Mouse (Mus musculus) embryonic facial prominence, embryonic 11.5 days (tissue): ENCODE measurements around the gene Pcbd1. TPM values are rescaled to one million over a fixed set of nuclear protein-coding genes. Genes with fewer than 3 reads are reported as not detected.
A peak's percentile ranks its signal among the peaks of the same experiment; 100 is the strongest.

Source experiments
- ATAC-seq: fragments of 200-750 bp; cut with Nextera tagmentation; replicated peaks from 2 replicates; pipeline ENCODE4 v1.8.0; 2017; ENCODE audit warnings: low read depth; ENCODE audit not compliant: insufficient number of reproducible peaks, low FRiP score, low TSS enrichment
- DNase-seq: peaks from one replicate; pipeline ENCODE4 v3.0.0-alpha.2; 2015; ENCODE audit warnings: low spot score
- H3K27ac ChIP-seq: fragments of 300-500 bp; sonication (generic); replicated peaks from 2 replicates; pipeline ENCODE4 v1.5.1; 2014; ENCODE audit warnings: mild to moderate bottlenecking, low read depth, low read length, control low read depth
- H3K27me3 ChIP-seq: fragments of 300-500 bp; sonication (generic); 2 replicates; pipeline ENCODE4 v1.6.1; 2014; ENCODE audit warnings: mild to moderate bottlenecking, low read length, moderate library complexity, mixed read lengths; ENCODE audit not compliant: control insufficient read depth, insufficient read depth
- H3K36me3 ChIP-seq: fragments of 300-500 bp; sonication (generic); replicated peaks from 2 replicates; pipeline ENCODE4 v1.6.1; 2014; ENCODE audit warnings: low read depth, mild to moderate bottlenecking, low read length, moderate library complexity, mixed read lengths; ENCODE audit not compliant: control insufficient read depth, insufficient read depth
- H3K4me1 ChIP-seq: fragments of 300-500 bp; sonication (generic); 2 replicates; pipeline ENCODE4 v1.6.1; 2014; ENCODE audit warnings: low read length, mixed read lengths; ENCODE audit not compliant: control insufficient read depth, insufficient read depth
- H3K4me2 ChIP-seq: fragments of 300-500 bp; sonication (generic); 2 replicates; pipeline ENCODE4 v1.6.1; 2014; ENCODE audit warnings: low read depth, mild to moderate bottlenecking, control low read depth, low read length, moderate library complexity
- H3K4me3 ChIP-seq: fragments of 300-500 bp; sonication (generic); 2 replicates; pipeline ENCODE4 v1.5.1; 2014; ENCODE audit warnings: low read depth, low read length, control low read depth
- H3K9ac ChIP-seq: fragments of 300-500 bp; sonication (generic); replicated peaks from 2 replicates; pipeline ENCODE4 v1.6.1; 2014; ENCODE audit warnings: mild to moderate bottlenecking, control low read depth, low read length
- H3K9me3 ChIP-seq: fragments of 300-500 bp; sonication (generic); replicated peaks from 2 replicates; pipeline ENCODE4 v1.6.1; 2016; ENCODE audit warnings: mild to moderate bottlenecking, low read length, inconsistent platforms, mixed read lengths; ENCODE audit not compliant: control insufficient read depth
- whole genome bisulfite sequencing: fragments of 180-500 bp; shearing (Covaris S2); extraction: QIAGEN DNeasy Blood & Tissue Kit; methylation state at CpG from one replicate; pipeline ENCODE4 v1.1.7; 2014; 5-methylcytosine and 5-hydroxymethylcytosine counted together
- polyA plus RNA-seq: library from polyadenylated mRNA; unstranded; fragments of >200 nt; fragmentation: Nextera tagmentation; extraction: Ambion mirVana; gene quantifications from 2 replicates; pipeline ENCODE4 v1.2.1, GENCODE M21; 2014

The Pcbd1 gene
- polyA plus RNA-seq, 1 experiment from 2014 or later: 16.4 TPM

DNA sequence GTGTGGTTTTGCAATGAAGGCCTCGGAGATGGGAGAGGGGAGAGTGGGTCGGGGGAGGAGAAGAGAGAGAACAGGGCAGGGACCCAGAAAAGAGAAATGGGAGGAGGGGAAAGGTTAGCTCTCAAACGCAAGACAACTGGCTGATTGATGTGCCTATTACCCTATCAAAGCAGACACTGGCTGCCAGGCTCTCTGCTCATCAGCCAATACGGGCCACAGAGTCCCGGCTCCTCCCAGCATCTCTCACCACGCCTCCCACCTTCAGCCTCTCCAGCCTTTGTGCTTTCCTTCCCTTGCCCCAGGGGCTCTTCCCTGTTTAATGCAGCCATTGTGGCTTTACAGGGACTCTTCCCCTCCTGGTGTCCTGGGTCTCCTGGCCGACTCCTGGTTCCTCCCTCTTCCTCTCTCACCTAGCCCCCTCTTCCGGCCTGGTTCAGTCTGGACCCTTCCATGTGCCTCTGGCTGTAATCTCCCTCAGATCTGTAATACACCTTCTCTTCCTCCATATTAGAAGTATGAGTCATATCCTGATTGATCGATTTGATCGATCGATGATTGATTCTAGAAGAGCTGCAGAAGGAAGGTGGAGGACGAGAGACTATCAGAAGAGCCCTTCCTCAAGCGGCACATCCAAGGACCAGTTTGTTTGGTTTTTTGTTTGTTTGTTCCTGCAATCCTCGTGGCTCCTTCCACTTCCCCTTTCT, 8.8 kb upstream of the Pcbd1 start:
- Histone ChIP-seq H3K4me2 (0 out of 2 replicates have a peak overlapping the region, but pooled peaks have one; percentile 19), H3K4me1 (no peaks in the 10 kb centered on the region), H3K9me3 (no peaks in the 10 kb centered on the region), H3K4me3 (no peak overlapping the region), H3K27ac (no peak overlapping the region), H3K36me3 (no peaks in the 10 kb centered on the region), H3K27me3 (no peaks in the 10 kb centered on the region), H3K9ac (peak overlapping the region; percentile 50)
- ATAC-seq: peak; percentile 92
- 40% methylated on average over 14 of the region's 14 CpGs for WGBS
- DNase-seq: peak; percentile 90

DNA sequence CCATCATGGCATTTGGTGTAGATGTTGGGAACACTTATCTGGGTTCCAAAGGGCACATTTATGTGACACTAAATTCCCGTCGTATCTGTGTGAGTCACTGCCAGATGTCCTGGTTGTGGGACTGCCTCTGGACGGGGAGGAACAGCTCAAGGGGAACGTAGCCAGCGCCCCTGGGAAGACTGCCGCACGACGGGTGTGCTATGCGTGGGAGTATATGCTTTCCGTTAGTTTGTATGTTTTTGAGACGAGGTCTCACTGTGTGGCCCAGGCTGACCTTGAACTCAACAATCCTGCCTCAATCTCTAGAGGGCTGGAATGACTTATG, 8.2 kb upstream of the Pcbd1 start:
- no peaks in the 10 kb centered on the region for H3K27me3 ChIP-seq
- no peak overlapping the region for H3K4me3 ChIP-seq
- no peak overlapping the region for H3K27ac ChIP-seq
- DNase-seq (no peak), ATAC-seq (no peak)
- no peak overlapping the region; the same call in 1 of the 2 replicates for H3K9ac ChIP-seq
- WGBS: 78% methylated on average over 11 of the region's 11 CpGs
- no peaks in the 10 kb centered on the region for H3K9me3 ChIP-seq
- no peaks in the 10 kb centered on the region for H3K4me1 ChIP-seq
- H3K36me3 ChIP-seq: no peaks in the 10 kb centered on the region
- H3K4me2 ChIP-seq: no peak overlapping the region

DNA sequence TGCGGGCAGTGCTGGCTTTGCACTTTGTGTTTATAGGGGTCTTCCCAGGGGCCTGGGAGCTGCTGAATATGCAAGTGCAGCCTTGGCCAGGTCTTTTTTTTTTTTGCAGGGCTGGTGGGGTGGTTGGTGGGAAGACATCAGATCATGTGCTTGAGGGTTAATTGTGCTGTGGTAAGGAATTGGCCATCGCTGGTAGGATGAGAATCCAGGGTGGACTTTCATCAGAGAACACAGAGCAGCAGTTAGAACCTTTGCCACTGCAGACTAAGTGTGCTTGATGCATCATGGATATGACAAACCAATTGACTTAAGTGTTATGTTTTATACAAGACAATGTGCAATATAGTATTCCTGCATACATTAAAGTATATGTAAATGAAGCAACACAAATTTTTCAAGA, 3.8 kb upstream of the Pcbd1 start:
- Histone ChIP-seq H3K9me3 (no peaks in the 10 kb centered on the region), H3K4me3 (no peak overlapping the region), H3K9ac (no peak overlapping the region), H3K4me2 (no peak overlapping the region), H3K27ac (no peak overlapping the region), H3K27me3 (no peaks in the 10 kb centered on the region), H3K36me3 (no peaks in the 10 kb centered on the region; the same call in 1 of the 2 replicates), H3K4me1 (no peaks in the 10 kb centered on the region)
- ATAC-seq (no peak), DNase-seq (no peak)
- 84% methylated on average over 2 of the region's 2 CpGs for WGBS

DNA sequence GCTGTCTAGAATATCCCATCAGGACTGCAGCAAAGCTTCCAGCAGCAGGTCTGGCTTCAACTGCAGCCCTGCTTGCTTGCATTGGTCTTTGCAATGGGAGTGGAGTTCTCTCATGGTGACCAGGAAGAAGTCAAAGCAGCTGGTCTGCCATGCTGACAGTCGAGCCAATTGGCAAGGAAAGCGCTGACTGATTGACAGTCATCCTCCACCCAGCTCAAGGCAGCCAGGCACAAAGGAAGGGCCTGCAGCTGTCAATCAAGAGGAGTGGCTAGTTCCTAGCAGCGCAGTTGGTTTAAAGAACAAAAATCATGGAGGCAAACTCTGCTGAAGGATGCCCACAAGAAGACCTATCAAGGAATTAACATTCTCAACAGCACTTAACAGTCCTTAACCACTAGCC, 2.6 kb upstream of the Pcbd1 start:
- DNase-seq (no peak), ATAC-seq (no peak)
- Histone ChIP-seq H3K4me2 (no peak overlapping the region), H3K9me3 (no peaks in the 10 kb centered on the region), H3K9ac (no peak overlapping the region), H3K27me3 (no peaks in the 10 kb centered on the region), H3K27ac (no peak overlapping the region), H3K4me3 (no peak overlapping the region), H3K36me3 (no peaks in the 10 kb centered on the region; the same call in 1 of the 2 replicates), H3K4me1 (no peaks in the 10 kb centered on the region)
- WGBS: 32% methylated on average over 3 of the region's 3 CpGs

- no peak for ATAC-seq
- no peak overlapping the region for H3K9ac ChIP-seq
- H3K4me2 ChIP-seq: no peak overlapping the region
- no peaks in the 10 kb centered on the region for H3K4me1 ChIP-seq
- no peaks in the 10 kb centered on the region for H3K27me3 ChIP-seq
- no peaks in the 10 kb centered on the region for H3K9me3 ChIP-seq
- no peak for DNase-seq
- no peaks in the 10 kb centered on the region; the same call in 1 of the 2 replicates for H3K36me3 ChIP-seq
- no peak overlapping the region for H3K4me3 ChIP-seq
- 89% methylated on average over 3 of the region's 3 CpGs for WGBS
- no peak overlapping the region for H3K27ac ChIP-seq
These were observed 663 bp upstream of the Pcbd1 start for GRCm38 (mm10) chr10:61088468-61088867.

- H3K36me3 ChIP-seq: no peaks in the 10 kb centered on the region; the same call in 1 of the 2 replicates
- H3K4me2 ChIP-seq: no peak overlapping the region
- H3K9me3 ChIP-seq: no peaks in the 10 kb centered on the region
- no peak for ATAC-seq
- H3K27me3 ChIP-seq: no peaks in the 10 kb centered on the region
- H3K4me3 ChIP-seq: no peak overlapping the region
- no peaks in the 10 kb centered on the region for H3K4me1 ChIP-seq
- H3K27ac ChIP-seq: no peak overlapping the region
- H3K9ac ChIP-seq: no peak overlapping the region
- 64% methylated on average over 6 of the region's 6 CpGs for WGBS
- no peak for DNase-seq
These were observed 2.7 kb downstream of the Pcbd1 start for GRCm38 (mm10) chr10:61091866-61092265.

DNA sequence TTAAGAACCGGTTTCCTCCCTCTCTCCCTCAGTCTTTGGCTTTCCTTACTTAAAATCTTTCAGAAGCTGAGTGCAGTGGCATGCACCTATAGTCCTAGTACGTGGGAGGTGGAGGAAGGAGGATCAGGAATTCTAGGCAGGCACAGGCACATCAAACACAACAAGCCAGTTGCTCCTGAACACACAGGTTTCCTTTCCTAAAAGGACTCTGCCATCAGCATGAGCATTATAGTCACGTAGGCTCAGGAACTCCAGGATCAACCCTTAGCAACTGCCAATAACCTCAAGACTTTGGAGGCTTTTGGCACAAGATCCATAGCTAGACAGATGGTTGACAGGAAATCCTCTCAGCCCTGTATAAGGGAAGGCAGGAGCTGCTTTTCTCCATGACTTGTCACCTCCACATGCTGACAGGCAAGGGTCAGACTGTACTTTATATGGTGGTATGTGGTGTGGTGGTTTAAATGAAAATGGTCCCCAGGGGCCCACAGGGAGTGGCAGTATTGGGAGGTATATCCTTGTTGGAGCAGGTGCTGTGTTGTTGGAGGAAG, 14.5 kb downstream of the Pcbd1 start:
- ATAC-seq (no peak), DNase-seq (no peak)
- Histone ChIP-seq H3K9me3 (no peaks in the 10 kb centered on the region), H3K4me1 (no peaks in the 10 kb centered on the region), H3K4me2 (no peak overlapping the region), H3K36me3 (peaks cover 9% of the 10 kb centered on the region), H3K27ac (no peak overlapping the region), H3K27me3 (no peaks in the 10 kb centered on the region), H3K4me3 (no peak overlapping the region), H3K9ac (no peak overlapping the region)
- 89% methylated on average over 3 of the region's 3 CpGs for WGBS

- ATAC-seq (no peak), DNase-seq (no peak)
- 100% methylated on average over 2 of the region's 2 CpGs for WGBS
- peaks cover 1% of the 10 kb centered on the region for H3K36me3 ChIP-seq
- H3K4me2 ChIP-seq: no peak overlapping the region
- H3K9me3 ChIP-seq: no peaks in the 10 kb centered on the region
- no peak overlapping the region for H3K27ac ChIP-seq
- no peak overlapping the region for H3K9ac ChIP-seq
- H3K4me1 ChIP-seq: no peaks in the 10 kb centered on the region
- H3K27me3 ChIP-seq: no peaks in the 10 kb centered on the region
- H3K4me3 ChIP-seq: no peak overlapping the region
These were observed 25.2 kb downstream of the Pcbd1 start for GRCm38 (mm10) chr10:61114246-61114720.
